Comparison of ENCODE assay signal across 9 mouse cellular contexts in genomic region chr2:155742931-155743337, GRCm38 (mm10). TPM values are rescaled to one million over a fixed set of nuclear protein-coding genes. Genes with fewer than 3 reads are reported as not detected.
DNase-seq lines count a peak whose midpoint lies in the region; ATAC-seq and TF ChIP-seq lines count a peak whose summit lies in the region.
"Had no signal": no experiment of that assay in that cellular context is flagged by ENCODE, and none has a peak within 500 bp of the region (broad histone marks: within the 10 kb centered on the region; RNA-seq: fewer than 3 reads in every experiment).

No protein-coding gene starts in this region.

- H3K4me3 ChIP-seq in G1E (ENCODE audit: low read depth, low read length), result peak overlapping the region; percentile 63; the same call in 1 of the 2 replicates
- no peak overlapping the region for H3K4me3 ChIP-seq in intestine, embryonic 16.5 days (ENCODE audit: low read length)
- no peak overlapping the region for H3K4me3 ChIP-seq in lung, embryonic 14.5 days (ENCODE audit: low read depth, low read length)
- no peak overlapping the region for H3K4me3 ChIP-seq in hindbrain, embryonic 12.5 days

- H3K27ac ChIP-seq in intestine, embryonic 16.5 days (ENCODE audit: low read length), result no peak overlapping the region
- H3K27ac ChIP-seq in lung, embryonic 14.5 days (ENCODE audit: low read depth), result peak overlapping the region; percentile 67
- no peak overlapping the region for H3K27ac ChIP-seq in hindbrain, embryonic 12.5 days

- no peak for TF ChIP-seq CTCF in G1E (IDR thresholded peaks at IDR 0.05; ENCODE audit: low read depth, low read length)
- no peak for TF ChIP-seq CTCF in lung, embryonic 14.5 days (IDR thresholded peaks at IDR 0.05; ENCODE audit: low read depth)

- 54% methylated on average over 12 of the region's 12 CpGs for WGBS in intestine, embryonic 16.5 days
- 38% methylated on average over 12 of the region's 12 CpGs for WGBS in lung, embryonic 14.5 days
- 76% methylated on average over 12 of the region's 12 CpGs for WGBS in hindbrain, embryonic 12.5 days

- H3K36me3 ChIP-seq in G1E (replicated peaks), result no peaks in the 10 kb centered on the region
- H3K36me3 ChIP-seq in intestine, embryonic 16.5 days (ENCODE audit: control insufficient read depth, insufficient read depth, low read length), result no peaks in the 10 kb centered on the region
- H3K36me3 ChIP-seq in lung, embryonic 14.5 days (ENCODE audit: insufficient read depth), result no peaks in the 10 kb centered on the region
- no peaks in the 10 kb centered on the region for H3K36me3 ChIP-seq in hindbrain, embryonic 12.5 days

- peaks cover 47% of the 10 kb centered on the region for H3K4me1 ChIP-seq in G1E (ENCODE audit: insufficient read depth, low read depth, low read length)
- peaks cover 5% of the 10 kb centered on the region; the same call in 1 of the 2 replicates for H3K4me1 ChIP-seq in intestine, embryonic 16.5 days (ENCODE audit: control insufficient read depth, insufficient read depth, low read length)
- H3K4me1 ChIP-seq in lung, embryonic 14.5 days (ENCODE audit: insufficient read depth), result no peaks in the 10 kb centered on the region
- H3K4me1 ChIP-seq in hindbrain, embryonic 12.5 days, result no peaks in the 10 kb centered on the region

- H3K9me3 ChIP-seq in G1E (replicated peaks), result no peaks in the 10 kb centered on the region
- no peaks in the 10 kb centered on the region for H3K9me3 ChIP-seq in intestine, embryonic 16.5 days (ENCODE audit: control insufficient read depth, low read length)
- H3K9me3 ChIP-seq in lung, embryonic 14.5 days (ENCODE audit: low read depth, low read length), result no peaks in the 10 kb centered on the region
- H3K9me3 ChIP-seq in hindbrain, embryonic 12.5 days (replicated peaks), result no peaks in the 10 kb centered on the region

- H3K27me3 ChIP-seq in G1E (ENCODE audit: insufficient read depth, low read length), result peaks cover 37% of the 10 kb centered on the region
- no peaks in the 10 kb centered on the region for H3K27me3 ChIP-seq in intestine, embryonic 16.5 days (replicated peaks; ENCODE audit: control insufficient read depth, insufficient read depth, low read length)
- H3K27me3 ChIP-seq in lung, embryonic 14.5 days (ENCODE audit: insufficient read depth, low read length), result no peaks in the 10 kb centered on the region
- H3K27me3 ChIP-seq in hindbrain, embryonic 12.5 days, result no peaks in the 10 kb centered on the region

- peak; percentile 56 for DNase-seq in G1E (ENCODE audit: low spot score)
- DNase-seq in adrenal gland, adult 8-10 months, result peak; percentile 63
- DNase-seq in lung, embryonic 14.5 days, result peak; percentile 76
- DNase-seq in layer of hippocampus, postnatal 25 days (ENCODE audit: extremely low spot score in 1 of 2, low spot score in 1 of 2), result no peak
- DNase-seq in thymus, postnatal 4 days, result no peak
- no peak for DNase-seq in retina, embryonic 14.5 days (ENCODE audit: low spot score)

- ATAC-seq in G1E (ENCODE audit: extremely low read depth, insufficient number of reproducible peaks, low FRiP score, poor library complexity, severe bottlenecking), result peak; percentile 72
- peak; percentile 76 for ATAC-seq in intestine, embryonic 16.5 days
- peak; percentile 78 for ATAC-seq in lung, embryonic 14.5 days (ENCODE audit: insufficient read depth)
- ATAC-seq in hindbrain, embryonic 12.5 days (ENCODE audit: low FRiP score), result no peak

- no peak overlapping the region for H3K9ac ChIP-seq in intestine, embryonic 16.5 days (ENCODE audit: low read depth, low read length)
- no peak overlapping the region for H3K9ac ChIP-seq in lung, embryonic 14.5 days
- H3K9ac ChIP-seq in hindbrain, embryonic 12.5 days, result no peak overlapping the region

- no peak overlapping the region for H3K4me2 ChIP-seq in intestine, embryonic 16.5 days (ENCODE audit: low read depth, low read length)
- H3K4me2 ChIP-seq in lung, embryonic 14.5 days, result no peak overlapping the region; the same call in 1 of the 2 replicates
- no peak overlapping the region for H3K4me2 ChIP-seq in hindbrain, embryonic 12.5 days (replicated peaks)

RNA-seq across cellular contexts. Expression of gene Gm17581, which starts 7.3 kb away (rescaled TPM):
- total RNA-seq in G1E (2014; fragmentation: Nextera tagmentation) (not detected in 2 replicates), G1E (2017) (not detected in 2 replicates)
- polyA plus RNA-seq in G1E (2012), result not detected in 2 replicates
- not detected for total RNA-seq in adrenal gland, adult 8-10 months (2022)
- polyA plus RNA-seq in intestine, embryonic 16.5 days (2015; fragmentation: Nextera tagmentation; extraction: Ambion mirVana), result not detected in 2 replicates
- polyA plus RNA-seq in lung, embryonic 14.5 days (2014; fragmentation: Nextera tagmentation; extraction: Ambion mirVana), result not detected in 2 replicates
- not detected for total RNA-seq in layer of hippocampus, postnatal 25 days (2021)
- not detected in 2 replicates for polyA plus RNA-seq in hindbrain, embryonic 12.5 days (2016; fragmentation: Nextera tagmentation; extraction: Ambion mirVana)
- total RNA-seq: left cerebral cortex, postnatal 10 days had no signal

RNA-seq across cellular contexts. Expression of gene Procr, which starts 8.0 kb away (rescaled TPM):
- total RNA-seq in G1E (2014; fragmentation: Nextera tagmentation) (not detected in 2 replicates), G1E (2017) (0.12 and 1.5 TPM in 2 replicates)
- 0.07 and 0.15 TPM in 2 replicates for polyA plus RNA-seq in G1E (2012)
- 10 to 100 TPM; 26.6 to 47.2 (median 39.0) TPM for total RNA-seq in adrenal gland, adult 8-10 months (2022)
- polyA plus RNA-seq in intestine, embryonic 16.5 days (2015; fragmentation: Nextera tagmentation; extraction: Ambion mirVana), result 20.4 and 20.8 TPM in 2 replicates
- polyA plus RNA-seq in lung, embryonic 14.5 days (2014; fragmentation: Nextera tagmentation; extraction: Ambion mirVana), result 10.4 and 10.9 TPM in 2 replicates
- total RNA-seq in layer of hippocampus, postnatal 25 days (2021), result under 1 TPM; 0.71 to 0.96 TPM
- 3.4 and 4.1 TPM in 2 replicates for polyA plus RNA-seq in hindbrain, embryonic 12.5 days (2016; fragmentation: Nextera tagmentation; extraction: Ambion mirVana)

RNA-seq across cellular contexts. Expression of gene Edem2, which starts 13.7 kb away (rescaled TPM):
- total RNA-seq in G1E (2014; fragmentation: Nextera tagmentation), result 36.9 and 42.3 TPM in 2 replicates
- 33.8 and 36.8 TPM in 2 replicates for total RNA-seq in G1E (2017)
- polyA plus RNA-seq in G1E (2012), result 38.3 and 48.3 TPM in 2 replicates
- 10 to 100 TPM; 41.1 to 65.1 (median 54.5) TPM for total RNA-seq in adrenal gland, adult 8-10 months (2022)
- polyA plus RNA-seq in intestine, embryonic 16.5 days (2015; fragmentation: Nextera tagmentation; extraction: Ambion mirVana), result 85.7 and 94.6 TPM in 2 replicates
- 35.6 and 35.7 TPM in 2 replicates for polyA plus RNA-seq in lung, embryonic 14.5 days (2014; fragmentation: Nextera tagmentation; extraction: Ambion mirVana)
- total RNA-seq in layer of hippocampus, postnatal 25 days (2021), result 10 to 100 TPM; 19.8 to 22.9 TPM
- 37.3 and 38.5 TPM in 2 replicates for polyA plus RNA-seq in hindbrain, embryonic 12.5 days (2016; fragmentation: Nextera tagmentation; extraction: Ambion mirVana)

RNA-seq across cellular contexts. Expression of gene Mmp24, which starts 32.2 kb away (rescaled TPM):
- total RNA-seq in G1E (2014; fragmentation: Nextera tagmentation) (not detected in 2 replicates), G1E (2017) (0.05 and 0.12 TPM in 2 replicates)
- polyA plus RNA-seq in G1E (2012), result not detected in 2 replicates
- 1 to 10 TPM; 1.2 to 4.5 (median 2.6) TPM for total RNA-seq in adrenal gland, adult 8-10 months (2022)
- 0.18 and 0.21 TPM in 2 replicates for polyA plus RNA-seq in intestine, embryonic 16.5 days (2015; fragmentation: Nextera tagmentation; extraction: Ambion mirVana)
- not detected in 2 replicates for polyA plus RNA-seq in lung, embryonic 14.5 days (2014; fragmentation: Nextera tagmentation; extraction: Ambion mirVana)
- 10 to 100 TPM; 43.5 to 43.6 TPM for total RNA-seq in layer of hippocampus, postnatal 25 days (2021)
- polyA plus RNA-seq in hindbrain, embryonic 12.5 days (2016; fragmentation: Nextera tagmentation; extraction: Ambion mirVana), result 5.3 and 6.0 TPM in 2 replicates

RNA-seq across cellular contexts. Expression of gene Trpc4ap, which starts 50.8 kb away (rescaled TPM):
- 104 and 110 TPM in 2 replicates for total RNA-seq in G1E (2014; fragmentation: Nextera tagmentation)
- total RNA-seq in G1E (2017), result 57.4 and 60.9 TPM in 2 replicates
- 80.5 and 82.2 TPM in 2 replicates for polyA plus RNA-seq in G1E (2012)
- total RNA-seq in adrenal gland, adult 8-10 months (2022), result 100 to 1,000 TPM; 137 to 164 (median 150) TPM
- 99.3 and 103 TPM in 2 replicates for polyA plus RNA-seq in intestine, embryonic 16.5 days (2015; fragmentation: Nextera tagmentation; extraction: Ambion mirVana)
- polyA plus RNA-seq in lung, embryonic 14.5 days (2014; fragmentation: Nextera tagmentation; extraction: Ambion mirVana), result 129 and 132 TPM in 2 replicates
- total RNA-seq in layer of hippocampus, postnatal 25 days (2021), result 100 to 1,000 TPM; 161 to 163 TPM
- polyA plus RNA-seq in hindbrain, embryonic 12.5 days (2016; fragmentation: Nextera tagmentation; extraction: Ambion mirVana), result 190 and 204 TPM in 2 replicates

Comparison
In these comparisons a context has a peak if more than half of its experiments do, and no peak if none do; other contexts are left out.
1. DNase-seq: peak in G1E (single experiment), adrenal gland, adult 8-10 months (single experiment) and lung, embryonic 14.5 days (single experiment); none in layer of hippocampus, postnatal 25 days (0 of 2), thymus, postnatal 4 days (single experiment) and retina, embryonic 14.5 days (single experiment).